Mouse (Mus musculus) neutrophil, adult 5-6 weeks (primary cell): ENCODE data around the gene Dusp12. TPM values are rescaled to one million over a fixed set of nuclear protein-coding genes. Genes with fewer than 3 reads are reported as not detected.

Experiments
- ATAC-seq: fragments of 151-379, 151-347 bp; 2 replicates; pipeline ENCODE4 v1.8.0; 2017; ENCODE audit warnings: mild to moderate bottlenecking, moderate TSS enrichment; ENCODE audit not compliant: insufficient number of reproducible peaks, poor library complexity, low FRiP score, severe bottlenecking; ENCODE audit errors: extremely low read depth
- total RNA-seq: library from RNA; stranded (forward); fragments of 200-1000 nt; gene quantifications from 2 replicates; pipeline ENCODE4 v1.2.3, GENCODE M21; 2017

Dusp12 gene
- total RNA-seq, result 6.9 and 8.8 TPM in 2 replicates

- peak; percentile 96 for ATAC-seq
Measured at GRCm38 (mm10) chr1:170884978-170885561, at the start of gene Dusp12, which contains the start of gene Gm26620. TSS of gene Dusp12 (minus strand) at chr1:170885540. TSS of gene Gm26620 (plus strand) at chr1:170885065.

GRCm38 (mm10) chr1:170934383-170934782, 49.0 kb upstream of the Dusp12 start:
- ATAC-seq, result peak; percentile 85

- ATAC-seq, result no peak
Measured at GRCm38 (mm10) chr1:170933940-170934339, 48.6 kb upstream of the Dusp12 start.

GRCm38 (mm10) chr1:170933386-170933920, 48.1 kb upstream of the Dusp12 start:
- ATAC-seq, result no peak

- ATAC-seq, result no peak
Measured at GRCm38 (mm10) chr1:170932043-170932442, 46.7 kb upstream of the Dusp12 start.

DNA sequence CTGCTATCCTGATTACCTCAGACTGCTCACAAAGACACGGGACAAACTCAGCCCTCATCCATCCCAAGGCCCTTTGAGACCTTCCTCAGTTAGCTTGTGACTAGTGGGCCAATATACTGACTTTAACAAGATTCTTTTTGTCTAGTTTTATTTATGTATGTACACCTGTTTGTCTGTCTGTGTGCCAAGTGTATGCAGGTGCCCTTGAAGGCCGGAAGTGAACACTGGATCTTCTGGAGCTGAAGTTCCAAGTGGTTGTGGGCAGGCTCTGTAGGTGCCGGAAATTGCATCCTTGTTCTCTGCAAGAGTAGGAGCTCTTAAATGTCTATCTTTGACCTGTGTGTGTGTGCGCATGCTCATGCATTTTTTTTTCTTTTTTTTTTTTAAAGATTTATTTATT, 43.9 kb upstream of the Dusp12 start:
- ATAC-seq, result no peak

DNA sequence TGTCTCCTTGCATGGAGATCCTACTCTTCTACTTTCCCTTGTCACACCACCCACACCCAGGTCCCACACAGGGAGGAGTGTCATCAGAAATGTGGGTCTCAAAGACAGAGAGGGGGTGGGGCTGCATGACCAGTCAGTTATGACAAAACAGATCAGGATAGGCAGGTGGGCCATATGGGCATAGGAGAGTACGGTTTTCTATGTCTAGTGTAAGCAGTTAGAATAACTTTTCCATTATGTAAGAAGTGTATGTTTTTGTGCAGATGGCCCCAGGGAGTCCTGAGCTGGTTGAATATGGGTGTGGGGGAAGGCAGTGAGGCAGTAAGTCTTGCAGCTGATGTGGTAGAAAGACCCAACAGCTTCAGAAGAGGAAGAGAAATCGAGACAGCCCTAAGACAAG, 43.1 kb upstream of the Dusp12 start:
- peak; percentile 74 for ATAC-seq

DNA sequence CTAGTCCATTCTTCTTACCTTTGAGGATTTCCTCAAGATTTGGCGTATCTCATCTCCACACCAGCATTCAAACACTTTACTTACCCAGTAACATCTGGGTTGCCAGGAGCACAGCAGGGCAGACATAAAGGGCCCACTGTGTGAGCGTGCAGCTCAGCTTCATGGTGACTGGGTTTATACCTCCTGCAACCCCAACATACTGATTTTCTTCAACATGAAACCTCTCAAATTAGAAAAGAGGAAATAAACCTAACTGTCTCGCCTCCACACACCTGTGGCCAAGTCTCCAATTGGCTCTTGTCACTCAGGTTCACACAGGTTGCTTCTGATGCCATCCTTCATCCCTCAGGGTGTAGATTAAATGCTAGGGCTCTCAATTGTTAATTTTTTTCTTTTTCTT, 42.0 kb upstream of the Dusp12 start, which contains the start of gene Fcrla:
Gene Fcrla (minus strand): TSS at position 206 of the 400 bp plus-strand sequence.
- peak; percentile 34; the same call in 1 of the 2 replicates for ATAC-seq

DNA sequence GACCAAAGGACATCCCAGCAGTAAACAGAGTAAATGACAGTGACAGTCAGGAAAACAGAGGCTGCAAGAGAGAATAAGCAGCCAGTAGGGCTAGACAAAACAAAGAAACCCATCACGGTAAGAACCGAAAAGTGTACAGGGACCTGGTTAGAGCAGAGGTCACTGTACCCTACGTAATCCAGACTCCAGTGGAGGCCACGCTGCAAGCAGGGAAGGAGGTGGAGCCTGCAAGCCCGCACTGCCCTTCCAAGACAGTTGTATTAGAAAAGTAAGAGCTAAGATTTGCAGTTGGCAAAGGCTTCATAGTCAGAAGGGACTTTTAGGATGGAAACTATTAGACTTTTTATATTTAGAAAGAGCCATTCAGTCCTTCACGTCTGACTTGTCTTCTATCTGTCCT, 41.6 kb upstream of the Dusp12 start:
- ATAC-seq, result no peak

DNA sequence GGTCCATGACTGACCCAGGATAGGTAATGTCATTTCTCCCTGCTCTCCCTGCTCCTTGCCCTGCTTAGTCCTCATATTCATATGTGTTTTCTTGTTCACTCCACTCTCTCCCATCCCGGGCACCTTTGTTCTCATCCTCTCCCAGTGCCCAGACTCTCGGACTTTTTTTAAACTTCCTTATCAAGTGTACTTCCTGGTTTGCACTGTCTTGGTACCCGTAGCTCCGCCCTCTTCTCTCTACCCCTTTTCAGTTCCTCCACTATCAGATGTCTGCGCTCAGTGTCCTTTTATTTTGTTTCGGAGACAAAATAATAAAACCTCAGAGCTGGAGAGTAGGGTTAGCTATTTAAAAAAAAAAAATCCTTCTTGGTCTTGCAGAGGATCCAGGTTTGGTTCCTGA, 39.1 kb upstream of the Dusp12 start:
- ATAC-seq, result peak; percentile 66

- peak; percentile 62 for ATAC-seq
Measured at GRCm38 (mm10) chr1:170919308-170919707, 34.0 kb upstream of the Dusp12 start.

DNA sequence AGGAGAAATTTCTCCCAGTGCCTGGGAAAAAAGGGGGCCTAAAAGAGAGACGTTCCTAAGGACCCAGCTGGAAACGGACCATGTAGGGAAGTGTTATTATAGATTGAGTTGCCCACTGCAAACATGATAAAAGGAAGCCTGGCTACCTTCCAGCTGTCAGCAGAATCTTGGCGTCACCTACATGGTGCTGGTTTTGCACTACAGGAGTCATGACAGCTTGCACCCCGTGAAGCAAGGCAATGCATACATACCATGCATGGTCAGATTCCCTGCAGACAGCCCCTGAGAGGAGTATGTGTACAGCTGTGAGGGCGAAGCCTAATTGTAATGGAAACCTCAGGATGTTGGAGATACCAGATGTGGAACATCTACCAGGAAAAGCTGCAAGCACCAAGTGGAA, 30.3 kb upstream of the Dusp12 start:
- no peak for ATAC-seq

- ATAC-seq, result no peak
Measured at GRCm38 (mm10) chr1:170912891-170913615, 27.7 kb upstream of the Dusp12 start, which contains the start of gene Fcrlb. TSS of gene Fcrlb (minus strand) at chr1:170912941.

DNA sequence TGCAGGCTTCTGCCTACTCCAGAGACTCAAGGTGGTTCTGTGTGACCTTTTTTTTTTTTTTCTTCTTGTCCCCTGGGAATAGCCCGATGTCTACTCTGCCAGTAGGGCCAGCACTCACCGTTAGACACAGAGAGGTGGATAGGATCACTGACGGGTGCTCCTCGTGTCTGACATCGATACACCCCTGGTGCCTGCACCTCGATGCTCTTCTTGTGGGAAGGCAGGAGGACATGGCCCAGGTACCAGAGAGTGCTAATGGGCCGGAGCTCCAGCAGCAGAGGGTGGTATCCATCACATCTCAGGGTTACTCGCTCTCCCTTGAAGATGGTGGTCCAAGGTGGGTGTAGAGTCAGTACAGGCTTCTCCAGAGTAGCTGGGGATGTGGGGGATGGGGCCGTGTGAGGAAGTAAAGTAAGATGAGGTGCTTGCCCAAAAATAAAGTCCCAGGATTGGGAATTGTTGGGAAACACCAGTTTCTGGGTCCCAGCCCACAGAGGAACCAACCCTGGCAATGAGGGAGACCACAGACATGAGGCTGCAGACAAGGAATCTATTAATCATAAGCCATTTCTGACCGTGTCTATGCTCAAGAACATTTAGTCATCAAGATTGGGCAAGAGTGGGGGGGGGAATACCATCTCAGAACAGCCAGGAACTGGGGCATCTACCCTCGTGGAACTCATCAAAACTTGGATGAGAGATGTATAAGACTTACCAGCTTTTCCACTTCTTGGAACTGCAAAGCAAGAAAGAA, 26.7 kb upstream of the Dusp12 start:
- no peak for ATAC-seq

- no peak for ATAC-seq
Measured at GRCm38 (mm10) chr1:170908341-170908740, 23.0 kb upstream of the Dusp12 start.

GRCm38 (mm10) chr1:170907456-170908191, 22.3 kb upstream of the Dusp12 start:
- ATAC-seq, result peak; percentile 36

GRCm38 (mm10) chr1:170907111-170907455, 21.7 kb upstream of the Dusp12 start:
- ATAC-seq, result no peak

DNA sequence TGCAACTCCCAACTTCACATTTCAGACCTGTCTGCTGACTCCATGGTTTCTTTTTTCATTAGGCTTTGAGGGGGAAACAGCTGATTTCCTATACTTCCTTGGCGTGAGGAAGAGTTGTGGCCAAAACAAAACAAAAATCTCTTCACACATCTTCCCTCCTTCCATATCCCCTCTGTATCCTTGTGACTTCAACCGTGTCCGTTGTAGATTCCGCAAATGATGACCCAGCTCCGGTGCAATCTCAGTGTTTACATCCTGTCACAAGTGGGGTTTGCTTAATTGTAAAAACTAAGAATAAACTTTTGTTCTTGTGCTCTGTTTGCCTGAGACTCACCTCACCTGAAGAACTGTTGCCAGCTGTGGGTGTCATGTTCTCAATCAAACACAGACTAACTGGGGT, 18.1 kb upstream of the Dusp12 start:
- no peak for ATAC-seq
